Mouse (Mus musculus): ENCODE results near the gene Arhgap9.
"Not testable (repeated sequence)": the region's sequence is repeated elsewhere in the genome, so short reads cannot be mapped to it uniquely, and the experiment has no call there.

The Arhgap9 gene

GRCm38 (mm10) chr10:127292987-127293538 is 28.7 kb upstream of the Arhgap9 start:
- no peak for DNase-seq

DNA sequence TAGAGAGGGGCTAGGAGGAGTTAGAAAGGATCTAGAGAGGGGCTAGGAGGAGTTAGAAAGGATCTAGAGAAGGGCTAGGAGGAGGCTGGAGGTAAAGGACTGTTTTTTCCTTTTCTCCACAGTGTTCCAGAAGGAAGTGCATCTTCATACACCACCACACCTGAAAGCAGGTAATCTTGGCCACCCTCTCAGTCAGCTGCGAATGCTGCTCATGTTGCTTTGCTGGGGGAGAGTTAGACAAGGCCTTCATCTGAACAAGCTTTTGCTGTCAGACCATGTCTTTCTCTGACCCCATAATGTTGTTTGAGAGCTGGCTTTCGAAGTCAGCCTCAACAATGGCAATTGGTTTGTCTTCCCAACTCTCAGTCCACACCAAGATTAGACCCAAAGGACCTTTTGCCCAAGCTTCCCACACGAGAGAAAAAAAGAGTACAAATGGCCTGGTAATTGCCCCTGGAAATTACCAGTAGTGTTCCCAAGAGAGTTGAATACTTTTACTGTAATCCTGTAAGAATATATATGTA is 28.1 kb upstream of the Arhgap9 start:
- no peak for DNase-seq

DNA sequence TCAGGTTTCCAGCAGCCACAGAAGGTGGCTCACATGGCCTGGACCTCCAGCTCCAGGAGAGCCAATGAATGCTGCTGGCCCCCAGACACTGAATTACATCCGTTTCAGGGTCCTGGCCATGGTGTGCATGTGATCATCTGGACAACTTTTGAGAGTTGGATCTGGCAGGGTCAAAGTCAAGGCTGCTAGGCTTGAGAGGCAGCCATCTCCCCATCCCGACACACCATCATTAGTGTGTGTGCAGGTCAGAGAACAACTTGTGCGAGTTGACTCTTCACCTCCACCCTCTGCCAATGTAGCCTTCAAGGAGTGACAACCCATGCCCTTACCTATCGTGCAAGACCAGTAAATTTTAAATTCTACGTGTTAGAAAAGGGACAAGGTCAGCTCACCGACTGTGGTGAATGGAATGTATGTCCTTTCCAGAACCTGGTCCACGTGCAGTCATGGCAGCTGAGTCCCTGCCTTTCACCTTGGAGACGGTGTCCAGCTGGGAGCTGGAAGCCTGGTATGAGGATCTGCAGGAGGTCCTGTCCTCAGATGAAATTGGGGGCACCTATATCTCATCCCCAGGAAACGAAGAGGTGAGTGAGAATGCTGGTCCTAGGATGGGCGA is 26.8 kb upstream of the Arhgap9 start:
- no peak for DNase-seq

- DNase-seq: no peak
Measured at GRCm38 (mm10) chr10:127295986-127296794, 25.6 kb upstream of the Arhgap9 start.

DNA sequence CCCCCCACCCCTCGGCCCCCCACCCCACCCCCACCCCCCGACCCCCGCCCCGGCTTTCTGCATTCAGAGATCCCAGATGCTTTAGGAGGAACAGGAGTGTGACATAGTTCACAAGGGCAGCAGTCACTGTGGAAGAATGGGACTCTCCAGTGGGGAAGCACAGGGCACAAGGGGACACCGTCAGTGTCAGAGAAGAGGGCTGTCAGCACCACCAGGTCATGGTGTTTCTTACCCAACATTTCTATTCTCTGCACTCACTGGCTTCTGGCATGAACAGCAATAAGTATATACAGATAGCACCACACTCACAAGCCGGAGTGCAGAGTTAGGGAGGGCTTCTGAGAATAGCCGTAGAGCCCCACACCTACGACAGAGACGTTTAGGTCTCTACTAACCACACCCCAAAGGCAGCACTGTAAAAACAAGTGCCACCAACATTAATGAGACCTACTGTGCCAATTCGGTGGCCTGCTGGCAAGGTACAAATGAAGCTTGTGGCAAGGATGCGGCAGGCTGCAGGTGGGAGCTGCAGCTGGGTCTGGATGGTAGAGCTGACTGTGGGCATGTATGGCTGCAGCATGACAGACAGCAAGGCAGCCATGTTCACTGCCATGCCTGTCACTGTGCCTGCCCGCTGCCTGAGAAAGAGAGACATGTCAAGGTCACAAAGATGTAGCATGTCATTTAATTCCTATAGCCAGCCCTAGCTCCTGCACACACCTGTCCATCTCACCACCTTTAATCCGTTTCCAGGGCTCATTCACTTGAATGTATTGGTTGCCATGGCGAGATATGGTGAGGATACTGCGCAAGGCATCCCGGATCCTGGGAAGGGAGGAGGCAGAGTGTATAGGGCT is 24.5 kb upstream of the Arhgap9 start:
- no peak for DNase-seq

GRCm38 (mm10) chr10:127300361-127300760 is 21.4 kb upstream of the Arhgap9 start:
- no peak for DNase-seq

DNA sequence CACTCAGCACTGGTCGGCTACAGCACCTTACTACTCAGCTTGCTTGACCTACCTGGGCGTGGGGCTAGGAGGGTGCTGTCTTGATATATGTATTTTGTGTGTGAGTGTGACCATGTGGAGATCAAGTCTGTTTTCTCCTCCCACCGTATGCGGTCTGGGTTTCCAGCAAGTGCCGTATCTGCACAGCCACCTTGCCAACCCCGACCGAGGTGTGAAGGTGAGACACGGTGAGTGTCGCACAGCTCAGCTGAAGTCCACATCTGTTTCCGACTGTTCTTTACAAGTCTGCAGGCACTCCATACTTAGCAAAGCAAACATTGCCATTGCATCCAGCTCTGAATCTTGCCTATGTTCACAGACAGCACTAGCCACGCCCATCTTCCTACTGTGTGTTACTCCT is 18.6 kb upstream of the Arhgap9 start:
- DNase-seq: no peak

GRCm38 (mm10) chr10:127309167-127309566 is 12.6 kb upstream of the Arhgap9 start:
- DNase-seq: not testable (repeated sequence)

GRCm38 (mm10) chr10:127310523-127311475 is 11.0 kb upstream of the Arhgap9 start:
- peak; percentile 69 for DNase-seq

GRCm38 (mm10) chr10:127311476-127312355 is 10.0 kb upstream of the Arhgap9 start, which contains the start of gene Mars:
TSS of gene Mars (minus strand) at chr10:127311786.
- peak; percentile 97 for DNase-seq

GRCm38 (mm10) chr10:127312356-127312676 is 9.4 kb upstream of the Arhgap9 start:
- peak; percentile 89 for DNase-seq

GRCm38 (mm10) chr10:127312858-127313257 is 8.9 kb upstream of the Arhgap9 start:
- no peak for DNase-seq

GRCm38 (mm10) chr10:127313516-127313915 is 8.2 kb upstream of the Arhgap9 start:
- not testable (repeated sequence) for DNase-seq

- not testable (repeated sequence) for DNase-seq
Measured at GRCm38 (mm10) chr10:127314950-127315349, 6.8 kb upstream of the Arhgap9 start.

DNA sequence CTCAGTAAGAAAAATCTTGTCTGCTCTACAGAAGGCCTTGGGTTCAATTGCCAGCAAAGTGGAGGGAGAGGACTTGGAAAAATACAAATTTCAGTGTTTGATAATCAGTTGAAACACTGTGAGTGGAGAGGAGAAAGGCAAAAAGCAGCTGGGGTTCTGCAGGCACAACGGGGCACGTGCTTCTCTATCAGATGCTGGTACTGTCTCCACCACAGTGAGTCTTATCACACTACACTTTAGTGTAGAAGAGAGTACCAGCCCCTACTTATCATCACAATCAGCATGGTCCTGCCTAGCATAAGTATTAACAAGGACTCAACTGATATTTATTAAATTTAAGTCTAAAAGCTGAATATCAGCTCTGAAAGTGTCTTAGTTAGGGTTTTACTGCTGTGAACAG is 4.5 kb upstream of the Arhgap9 start:
- DNase-seq: no peak

DNA sequence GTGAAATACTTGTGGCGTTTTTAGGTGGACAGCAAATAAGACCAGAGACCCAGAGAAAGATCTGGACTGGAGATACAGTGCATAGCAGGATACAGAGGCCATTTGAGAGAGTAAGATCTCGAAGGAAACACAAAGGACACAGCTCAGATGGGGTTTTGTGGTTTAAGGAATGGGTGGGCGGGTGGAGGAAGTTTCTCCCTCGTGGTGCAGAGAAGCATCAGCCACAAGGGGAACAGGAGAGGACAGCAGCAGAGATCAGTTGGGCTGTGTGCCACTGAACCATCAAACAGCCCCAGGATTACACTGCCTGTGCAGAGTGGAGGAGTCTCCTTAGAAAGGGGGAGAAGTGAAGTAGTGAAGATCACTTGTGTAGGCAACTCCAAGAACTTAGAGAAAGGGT is 3.8 kb upstream of the Arhgap9 start:
- DNase-seq: no peak

DNA sequence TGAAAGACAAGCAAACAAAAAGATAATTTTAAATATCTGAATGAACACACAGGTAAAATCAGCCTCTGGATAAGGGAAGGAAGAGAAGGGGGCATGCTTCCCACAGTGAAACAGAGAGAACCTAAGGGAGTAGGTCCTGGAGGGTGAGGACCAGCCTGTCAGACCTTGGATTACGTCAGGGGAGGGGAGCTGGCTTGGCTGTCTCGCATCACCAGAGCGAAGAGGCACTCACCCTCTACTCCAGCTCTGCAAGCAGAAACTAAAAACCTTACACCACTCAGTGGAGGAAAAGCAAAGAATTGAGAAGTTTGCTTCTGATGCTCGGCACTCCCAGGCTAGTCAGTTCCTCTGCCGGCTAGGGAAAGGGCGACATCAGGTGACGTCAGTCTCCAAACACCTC is 1.8 kb upstream of the Arhgap9 start:
- DNase-seq: no peak

DNA sequence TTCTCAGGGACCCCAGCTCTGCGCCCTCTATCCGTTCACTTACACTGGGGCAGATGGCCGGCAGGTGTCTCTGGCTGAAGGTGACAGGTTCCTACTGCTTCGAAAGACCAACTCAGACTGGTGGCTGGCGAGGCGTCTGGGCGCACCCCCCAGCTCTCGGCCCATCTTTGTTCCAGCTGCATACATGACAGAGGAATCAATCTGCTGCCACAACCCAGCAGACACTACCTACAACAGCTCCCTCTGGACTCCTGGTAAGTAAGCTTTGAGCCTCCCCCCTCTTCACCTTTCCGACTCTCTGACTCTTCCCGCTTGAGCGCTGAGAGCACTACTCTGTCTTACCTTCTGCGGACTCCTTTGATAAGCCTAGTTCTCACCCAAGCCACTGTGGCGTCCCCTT is 414 bp downstream of the Arhgap9 start:
- no peak for DNase-seq

- no peak for DNase-seq
Measured at GRCm38 (mm10) chr10:127322669-127323068, 905 bp downstream of the Arhgap9 start.

DNA sequence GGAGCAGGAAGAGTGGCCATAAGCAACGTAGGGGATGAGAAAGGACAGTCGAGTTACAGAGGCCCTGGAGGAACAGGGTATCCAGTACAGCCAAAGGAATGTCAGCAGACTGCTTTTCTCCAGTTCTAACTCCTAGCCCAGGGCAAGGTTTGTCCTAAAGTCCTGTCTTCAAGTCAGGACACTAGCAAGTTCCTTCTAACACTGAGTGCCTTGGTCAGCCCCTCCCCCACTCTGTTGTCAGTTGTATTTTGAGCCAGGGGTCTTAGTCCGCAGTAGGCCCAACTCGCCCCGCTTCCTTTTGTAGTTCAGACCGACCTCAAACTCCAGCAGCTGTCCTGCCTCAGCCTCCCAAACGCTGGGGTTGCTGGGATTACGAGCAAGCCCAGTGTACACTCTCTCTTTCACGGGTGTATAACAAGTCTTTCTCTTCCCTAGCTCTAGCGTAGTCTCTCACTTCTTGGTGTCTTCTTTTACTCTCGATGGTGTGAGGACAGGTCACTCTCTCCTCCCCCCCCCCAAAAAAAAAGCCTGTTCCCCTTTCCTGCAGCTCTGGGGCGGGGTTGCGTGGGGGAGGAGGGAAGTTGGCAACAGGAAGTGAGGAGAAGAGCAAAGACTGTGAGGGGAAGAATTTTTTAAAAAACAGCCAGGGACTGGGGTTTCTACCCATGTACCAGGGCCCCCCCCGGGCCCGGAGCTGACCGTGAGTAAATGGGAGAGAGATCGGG is 1.5 kb downstream of the Arhgap9 start:
- no peak for DNase-seq

All from embryo, embryonic 11 days (tissue).